Mouse (Mus musculus): Measurements from ENCODE around the gene Snapc4. TPM values are rescaled to one million over a fixed set of nuclear protein-coding genes. Genes with fewer than 3 reads are reported as not detected.
A peak's percentile ranks its signal among the peaks of the same experiment; 100 is the strongest.
"Not testable (repeated sequence)": the region's sequence is repeated elsewhere in the genome, so short reads cannot be mapped to it uniquely, and the experiment has no call there.

Gene Snapc4
- polyA plus RNA-seq, 1 experiment from 2014 or later: 17.9 TPM

GRCm38 (mm10) chr2:26398978-26399377, 18.5 kb upstream of the Snapc4 start:
- Histone ChIP-seq H3K27me3 (ENCODE audit: control insufficient read depth, insufficient read depth, low read length) (no peaks in the 10 kb centered on the region), H3K27ac (replicated peaks; ENCODE audit: low read depth, low read length) (no peak overlapping the region), H3K4me2 (ENCODE audit: low read depth, low read length) (no peak overlapping the region), H3K9me3 (replicated peaks; ENCODE audit: control insufficient read depth, low read length) (no peaks in the 10 kb centered on the region), H3K36me3 (replicated peaks; ENCODE audit: control insufficient read depth, insufficient read depth, low read depth, low read length) (peaks cover 33% of the 10 kb centered on the region), H3K4me3 (ENCODE audit: low read depth, low read length) (no peak overlapping the region), H3K4me1 (ENCODE audit: control insufficient read depth, insufficient read depth, low read length) (no peaks in the 10 kb centered on the region), H3K9ac (replicated peaks; ENCODE audit: low read length) (no peak overlapping the region)
- WGBS: 88% methylated on average over 8 of the region's 8 CpGs
- no peak for ATAC-seq (replicated peaks; ENCODE audit: insufficient number of reproducible peaks, low FRiP score, low TSS enrichment, low read depth)
- DNase-seq (ENCODE audit: low spot score): no peak

- H3K27ac ChIP-seq (replicated peaks; ENCODE audit: low read depth, low read length): no peak overlapping the region
- ATAC-seq (replicated peaks; ENCODE audit: insufficient number of reproducible peaks, low FRiP score, low TSS enrichment, low read depth): no peak
- DNase-seq (ENCODE audit: low spot score): no peak
- H3K27me3 ChIP-seq (ENCODE audit: control insufficient read depth, insufficient read depth, low read length): no peaks in the 10 kb centered on the region
- no peak overlapping the region for H3K9ac ChIP-seq (replicated peaks; ENCODE audit: low read length)
- H3K4me2 ChIP-seq (ENCODE audit: low read depth, low read length): no peak overlapping the region
- no peaks in the 10 kb centered on the region for H3K9me3 ChIP-seq (replicated peaks; ENCODE audit: control insufficient read depth, low read length)
- H3K4me3 ChIP-seq (ENCODE audit: low read depth, low read length): no peak overlapping the region
- 92% methylated on average over 6 of the region's 6 CpGs for WGBS
- no peaks in the 10 kb centered on the region; the same call in 1 of the 2 replicates for H3K4me1 ChIP-seq (ENCODE audit: control insufficient read depth, insufficient read depth, low read length)
- H3K36me3 ChIP-seq (replicated peaks; ENCODE audit: control insufficient read depth, insufficient read depth, low read depth, low read length): peaks cover 27% of the 10 kb centered on the region
Observed at GRCm38 (mm10) chr2:26391617-26392016, 11.2 kb upstream of the Snapc4 start.

GRCm38 (mm10) chr2:26390954-26391353, 10.5 kb upstream of the Snapc4 start:
- 89% methylated on average over 3 of the region's 3 CpGs for WGBS
- no peaks in the 10 kb centered on the region for H3K27me3 ChIP-seq (ENCODE audit: control insufficient read depth, insufficient read depth, low read length)
- DNase-seq (ENCODE audit: low spot score): no peak
- H3K4me2 ChIP-seq (ENCODE audit: low read depth, low read length): no peak overlapping the region
- no peaks in the 10 kb centered on the region for H3K9me3 ChIP-seq (replicated peaks; ENCODE audit: control insufficient read depth, low read length)
- H3K4me1 ChIP-seq (ENCODE audit: control insufficient read depth, insufficient read depth, low read length): no peaks in the 10 kb centered on the region; the same call in 1 of the 2 replicates
- no peak overlapping the region for H3K4me3 ChIP-seq (ENCODE audit: low read depth, low read length)
- H3K27ac ChIP-seq (replicated peaks; ENCODE audit: low read depth, low read length): no peak overlapping the region
- no peak overlapping the region for H3K9ac ChIP-seq (replicated peaks; ENCODE audit: low read length)
- no peak for ATAC-seq (replicated peaks; ENCODE audit: insufficient number of reproducible peaks, low FRiP score, low TSS enrichment, low read depth)
- H3K36me3 ChIP-seq (replicated peaks; ENCODE audit: control insufficient read depth, insufficient read depth, low read depth, low read length): peaks cover 23% of the 10 kb centered on the region

- H3K4me1 ChIP-seq (ENCODE audit: control insufficient read depth, insufficient read depth, low read length): no peaks in the 10 kb centered on the region; the same call in 1 of the 2 replicates
- no peaks in the 10 kb centered on the region for H3K9me3 ChIP-seq (replicated peaks; ENCODE audit: control insufficient read depth, low read length)
- DNase-seq (ENCODE audit: low spot score) (peak; percentile 91), ATAC-seq (replicated peaks; ENCODE audit: insufficient number of reproducible peaks, low FRiP score, low TSS enrichment, low read depth) (peak; percentile 78)
- H3K9ac ChIP-seq (replicated peaks; ENCODE audit: low read length): peak within 1 kb of the TSS; percentile 93
- H3K27ac ChIP-seq (replicated peaks; ENCODE audit: low read depth, low read length): peak within 1 kb of the TSS; percentile 16; the same call in 1 of the 2 replicates
- 0% methylated on average over 53 of the region's 60 CpGs for WGBS
- H3K36me3 ChIP-seq (replicated peaks; ENCODE audit: control insufficient read depth, insufficient read depth, low read depth, low read length): peaks cover 9% of the 10 kb centered on the region
- H3K4me3 ChIP-seq (ENCODE audit: low read depth, low read length): peak within 1 kb of the TSS; percentile 94
- no peaks in the 10 kb centered on the region for H3K27me3 ChIP-seq (ENCODE audit: control insufficient read depth, insufficient read depth, low read length)
- H3K4me2 ChIP-seq (ENCODE audit: low read depth, low read length): peak within 1 kb of the TSS; percentile 78
Observed at GRCm38 (mm10) chr2:26389154-26389690, 8.8 kb upstream of the Snapc4 start, which contains the start of the genes Entr1 and Pmpca. Entr1 (minus strand) TSS chr2:26389316. Pmpca (plus strand) TSS chr2:26389339.

GRCm38 (mm10) chr2:26388682-26389153, 8.3 kb upstream of the Snapc4 start:
- Histone ChIP-seq H3K36me3 (replicated peaks; ENCODE audit: control insufficient read depth, insufficient read depth, low read depth, low read length) (peaks cover 10% of the 10 kb centered on the region), H3K9me3 (replicated peaks; ENCODE audit: control insufficient read depth, low read length) (no peaks in the 10 kb centered on the region), H3K4me3 (ENCODE audit: low read depth, low read length) (peak overlapping the region; percentile 94), H3K4me1 (ENCODE audit: control insufficient read depth, insufficient read depth, low read length) (no peaks in the 10 kb centered on the region; the same call in 1 of the 2 replicates), H3K9ac (replicated peaks; ENCODE audit: low read length) (peak overlapping the region; percentile 93), H3K4me2 (ENCODE audit: low read depth, low read length) (peak overlapping the region; percentile 78), H3K27ac (replicated peaks; ENCODE audit: low read depth, low read length) (peak overlapping the region; percentile 16; the same call in 1 of the 2 replicates), H3K27me3 (ENCODE audit: control insufficient read depth, insufficient read depth, low read length) (no peaks in the 10 kb centered on the region)
- ATAC-seq (replicated peaks; ENCODE audit: insufficient number of reproducible peaks, low FRiP score, low TSS enrichment, low read depth) (peak; percentile 78), DNase-seq (ENCODE audit: low spot score) (no peak)
- WGBS: under 1% methylated on average over 30 of the region's 45 CpGs

GRCm38 (mm10) chr2:26387713-26388112, 7.3 kb upstream of the Snapc4 start:
- no peak for DNase-seq (ENCODE audit: low spot score)
- Histone ChIP-seq H3K4me1 (ENCODE audit: control insufficient read depth, insufficient read depth, low read length) (no peaks in the 10 kb centered on the region; the same call in 1 of the 2 replicates), H3K36me3 (replicated peaks; ENCODE audit: control insufficient read depth, insufficient read depth, low read depth, low read length) (peaks cover 8% of the 10 kb centered on the region), H3K27me3 (ENCODE audit: control insufficient read depth, insufficient read depth, low read length) (no peaks in the 10 kb centered on the region), H3K9ac (replicated peaks; ENCODE audit: low read length) (no peak overlapping the region), H3K4me2 (ENCODE audit: low read depth, low read length) (peak overlapping the region; percentile 7; the same call in 1 of the 2 replicates), H3K4me3 (ENCODE audit: low read depth, low read length) (peak overlapping the region; percentile 12), H3K9me3 (replicated peaks; ENCODE audit: control insufficient read depth, low read length) (no peaks in the 10 kb centered on the region), H3K27ac (replicated peaks; ENCODE audit: low read depth, low read length) (no peak overlapping the region)
- 89% methylated on average over 3 of the region's 3 CpGs for whole genome bisulfite sequencing
- ATAC-seq (replicated peaks; ENCODE audit: insufficient number of reproducible peaks, low FRiP score, low TSS enrichment, low read depth): no peak

- not testable (repeated sequence) for H3K4me1 ChIP-seq (ENCODE audit: control insufficient read depth, insufficient read depth, low read length); H3K27me3 ChIP-seq (ENCODE audit: control insufficient read depth, insufficient read depth, low read length); H3K9me3 ChIP-seq (replicated peaks; ENCODE audit: control insufficient read depth, low read length); ATAC-seq (replicated peaks; ENCODE audit: insufficient number of reproducible peaks, low FRiP score, low TSS enrichment, low read depth); H3K36me3 ChIP-seq (replicated peaks; ENCODE audit: control insufficient read depth, insufficient read depth, low read depth, low read length); DNase-seq (ENCODE audit: low spot score); H3K27ac ChIP-seq (replicated peaks; ENCODE audit: low read depth, low read length)
- 34% methylated on average over 6 of the region's 6 CpGs for WGBS
- H3K4me3 ChIP-seq (ENCODE audit: low read depth, low read length): peak overlapping the region; percentile 79
- peak overlapping the region; percentile 77 for H3K9ac ChIP-seq (replicated peaks; ENCODE audit: low read length)
- H3K4me2 ChIP-seq (ENCODE audit: low read depth, low read length): peak overlapping the region; percentile 81
Observed at GRCm38 (mm10) chr2:26380871-26381270, 418 bp upstream of the Snapc4 start.

GRCm38 (mm10) chr2:26372396-26372795, 8.1 kb downstream of the Snapc4 start:
- H3K27me3 ChIP-seq (ENCODE audit: control insufficient read depth, insufficient read depth, low read length): no peaks in the 10 kb centered on the region
- no peaks in the 10 kb centered on the region for H3K9me3 ChIP-seq (replicated peaks; ENCODE audit: control insufficient read depth, low read length)
- H3K36me3 ChIP-seq (replicated peaks; ENCODE audit: control insufficient read depth, insufficient read depth, low read depth, low read length): peaks cover 10% of the 10 kb centered on the region
- no peak overlapping the region for H3K4me3 ChIP-seq (ENCODE audit: low read depth, low read length)
- no peak overlapping the region for H3K9ac ChIP-seq (replicated peaks; ENCODE audit: low read length)
- WGBS: 93% methylated on average over 8 of the region's 8 CpGs
- no peak overlapping the region for H3K27ac ChIP-seq (replicated peaks; ENCODE audit: low read depth, low read length)
- H3K4me2 ChIP-seq (ENCODE audit: low read depth, low read length): no peak overlapping the region
- DNase-seq (ENCODE audit: low spot score) (no peak), ATAC-seq (replicated peaks; ENCODE audit: insufficient number of reproducible peaks, low FRiP score, low TSS enrichment, low read depth) (no peak)
- no peaks in the 10 kb centered on the region for H3K4me1 ChIP-seq (ENCODE audit: control insufficient read depth, insufficient read depth, low read length)
